Mouse (Mus musculus) ZHBTc4 (cell line): ENCODE measurements at regions not wholly inside any gene's neighbourhood (a gene's known extent, or its start where the extent isn't known, plus 50 kb on each side); places are given as distances from the start of the nearest gene placed in this dataset.
"Not testable (repeated sequence)": the region's sequence is repeated elsewhere in the genome, so short reads cannot be mapped to it uniquely, and the experiment has no call there.

ENCODE experiments used
- DNase-seq: peaks from one replicate; pipeline ENCODE4 v3.0.0-alpha.2; 2011; ENCODE audit warnings: low read depth, low spot score

DNA sequence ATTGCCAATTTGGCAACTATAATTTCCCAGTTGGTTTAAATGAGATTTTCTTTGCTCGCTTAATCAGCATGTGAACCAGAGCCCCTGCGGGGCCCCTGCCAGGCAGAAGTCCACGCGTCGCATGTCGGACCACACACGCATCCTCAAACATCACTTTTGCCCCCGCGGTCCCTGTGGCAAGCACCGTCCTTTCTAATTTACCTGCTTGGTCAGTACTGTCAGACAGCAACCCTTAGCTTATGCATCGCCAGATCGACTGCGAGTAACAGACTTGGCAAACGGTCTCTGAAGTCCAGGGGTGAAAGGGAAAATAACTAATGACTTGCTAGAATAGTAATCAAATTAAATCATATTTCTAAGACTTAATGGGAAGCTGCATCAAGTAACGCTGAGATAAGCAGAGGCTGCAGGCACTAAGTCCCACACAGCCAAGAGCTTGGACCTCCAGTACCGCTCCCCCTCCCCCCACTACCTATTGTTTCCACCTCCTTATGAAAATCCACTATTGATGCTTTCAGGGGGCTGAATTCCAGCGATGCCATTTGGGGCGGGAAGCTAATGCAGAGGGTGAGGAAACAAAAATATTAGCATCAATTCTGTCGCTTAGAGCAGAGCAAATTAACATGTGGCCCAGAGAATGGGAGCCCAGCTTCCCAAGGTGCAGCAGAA is 142.0 kb upstream of the Cntnap4 start:
- DNase-seq = no peak

DNA sequence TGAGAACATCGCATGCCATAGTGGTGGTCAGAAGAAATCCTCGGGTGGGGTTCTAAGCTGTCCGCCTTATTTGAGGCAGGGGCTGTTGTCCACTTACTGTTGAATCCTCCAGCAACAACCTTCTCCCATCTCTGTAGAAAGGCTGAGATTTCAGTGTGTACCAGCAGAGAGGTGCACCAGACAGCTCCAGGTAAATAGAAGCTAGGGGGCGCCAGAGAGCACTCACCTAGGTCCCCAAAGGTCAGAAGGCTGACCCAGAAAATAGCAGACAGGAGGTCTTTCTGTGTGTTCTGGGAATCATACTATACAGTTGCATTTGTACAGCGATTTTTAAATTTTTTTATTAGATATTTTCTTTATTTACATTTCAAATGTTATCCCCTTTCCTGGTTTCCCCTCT is 157.9 kb upstream of the Cntnap4 start:
- DNase-seq = peak; percentile 57

DNA sequence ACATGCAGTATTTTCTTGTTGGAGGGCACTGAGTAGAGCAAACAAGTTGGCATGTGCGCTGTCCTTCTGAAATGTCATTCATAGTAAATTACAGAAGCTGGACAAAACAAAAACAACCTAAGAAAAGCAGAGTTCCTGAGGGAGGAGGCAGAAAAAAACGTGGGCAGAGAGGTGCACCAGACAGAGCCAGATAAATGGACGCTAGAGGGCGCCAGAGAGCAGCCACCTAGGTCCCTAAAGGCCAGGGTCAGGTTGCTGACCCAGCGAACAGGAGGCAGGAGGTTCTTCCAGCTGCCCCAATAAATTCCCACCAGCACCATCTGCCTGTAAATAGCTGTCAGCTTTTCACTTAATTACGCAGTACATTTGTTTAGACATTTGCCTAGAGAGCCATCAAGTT is 158.6 kb upstream of the Cntnap4 start:
- peak; percentile 74 for DNase-seq

- DNase-seq = no peak
Observed at GRCm38 (mm10) chr8:112408211-112408735, 161.6 kb upstream of the Cntnap4 start.

GRCm38 (mm10) chr8:112404087-112404486 is 165.8 kb upstream of the Cntnap4 start:
- DNase-seq = peak; percentile 40

GRCm38 (mm10) chr8:112397438-112397837 is 172.4 kb upstream of the Cntnap4 start:
- DNase-seq = no peak

DNA sequence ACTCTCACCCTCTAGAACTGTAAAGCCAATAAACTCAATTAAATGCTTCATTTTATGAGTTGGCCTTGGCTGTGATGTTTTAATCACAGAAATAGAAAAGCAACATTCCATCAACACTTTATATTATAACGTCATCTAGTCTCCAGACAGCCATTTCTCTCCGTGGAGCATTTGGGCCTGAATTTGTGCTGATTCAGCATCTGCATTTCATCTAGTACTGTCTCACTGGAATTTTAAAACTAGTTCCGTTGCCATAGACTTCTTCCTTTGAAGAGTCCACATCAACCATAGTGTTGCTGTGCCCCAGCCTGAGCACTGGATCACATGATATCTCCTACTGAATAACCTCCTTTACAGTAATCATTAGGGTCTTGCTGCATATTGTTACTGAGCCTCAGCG is 179.7 kb upstream of the Cntnap4 start:
- no peak for DNase-seq

DNA sequence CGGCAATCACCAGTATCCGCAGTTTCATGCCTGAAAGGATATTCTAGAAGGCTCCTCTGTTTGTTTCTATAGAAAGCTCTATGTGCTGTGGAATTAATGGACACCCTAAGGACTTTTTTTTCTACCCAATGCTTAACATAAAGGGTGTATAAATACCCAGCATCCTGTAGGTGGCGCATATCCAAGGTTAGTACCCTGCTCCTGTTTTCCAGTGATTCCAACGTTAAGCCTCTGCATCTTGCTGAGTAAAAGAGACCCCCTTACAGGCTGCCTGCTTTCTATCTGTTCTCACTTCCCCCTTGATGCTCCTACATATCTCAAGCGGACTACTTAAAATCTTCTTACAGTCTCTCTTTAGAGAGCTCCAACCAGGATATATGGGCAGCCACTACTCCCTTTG is 221.5 kb upstream of the Cntnap4 start:
- DNase-seq = peak; percentile 73

- DNase-seq = no peak
Observed at GRCm38 (mm10) chr8:112333171-112333570, 236.7 kb upstream of the Cntnap4 start.

DNA sequence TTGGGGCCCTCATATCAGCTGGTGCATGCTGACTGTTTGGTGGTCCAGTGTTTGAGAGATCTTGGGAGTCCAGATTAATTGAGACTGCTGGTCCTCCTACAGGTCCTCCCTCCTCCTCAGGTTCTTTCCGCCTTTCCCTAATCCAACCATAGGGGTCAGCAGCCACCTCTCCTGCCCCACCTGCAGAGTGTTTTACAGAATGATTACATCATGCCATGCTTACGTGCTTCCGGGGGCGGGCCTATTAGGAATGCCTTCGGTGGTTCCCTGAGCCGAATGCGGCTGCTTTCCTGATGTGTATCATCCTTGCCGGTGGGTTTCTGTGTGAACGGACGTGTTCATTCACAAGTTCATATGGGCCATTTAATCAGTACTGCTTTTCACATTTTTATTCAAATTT is 237.8 kb upstream of the Cntnap4 start:
- DNase-seq = peak; percentile 61

- DNase-seq = no peak
Observed at GRCm38 (mm10) chr8:112309816-112310215, 260.0 kb upstream of the Cntnap4 start.

GRCm38 (mm10) chr8:112308354-112308753 is 261.5 kb upstream of the Cntnap4 start:
- no peak for DNase-seq

- DNase-seq = no peak
Observed at GRCm38 (mm10) chr8:112297021-112297420, 272.8 kb upstream of the Cntnap4 start.

GRCm38 (mm10) chr8:112283316-112283715 is 268.5 kb upstream of the Gm6793 start:
- no peak for DNase-seq

DNA sequence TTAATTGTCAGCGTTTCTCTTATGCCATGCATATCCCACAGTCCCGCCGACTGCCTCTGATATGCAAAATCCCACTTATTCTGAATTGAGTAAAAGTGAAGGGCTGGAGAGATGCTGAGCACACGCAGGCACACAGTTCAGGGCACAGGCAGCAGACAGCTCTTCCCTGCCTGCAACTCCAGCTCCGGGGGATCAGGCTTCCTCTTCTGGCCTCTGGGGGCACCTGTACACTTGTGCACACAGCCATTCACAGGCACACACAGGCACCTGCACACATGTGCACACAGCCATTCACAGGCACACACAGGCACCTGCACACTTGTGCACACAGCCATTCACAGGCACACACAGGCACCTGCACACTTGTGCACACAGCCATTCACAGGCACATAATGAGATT is 254.8 kb upstream of the Gm6793 start:
- DNase-seq = no peak

DNA sequence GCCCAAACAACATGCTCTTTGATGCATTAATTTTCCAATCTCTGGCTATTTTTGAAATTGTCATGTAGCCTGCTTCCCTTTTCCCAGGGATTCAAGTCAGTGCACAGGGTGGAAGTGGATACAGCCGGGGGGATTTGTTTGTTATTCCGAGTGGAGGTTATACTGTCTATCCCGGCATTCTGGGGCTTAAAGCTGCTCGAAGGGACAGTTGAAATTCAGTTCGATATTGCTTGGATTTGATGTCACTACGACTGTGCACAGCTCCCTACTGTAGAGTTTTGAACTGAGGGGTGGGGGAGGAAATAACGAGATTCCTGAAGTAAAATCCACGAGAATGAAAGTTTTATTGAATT is 254.4 kb upstream of the Gm6793 start:
- DNase-seq = no peak

GRCm38 (mm10) chr8:112268544-112269213 is 253.8 kb upstream of the Gm6793 start:
- DNase-seq = no peak

DNA sequence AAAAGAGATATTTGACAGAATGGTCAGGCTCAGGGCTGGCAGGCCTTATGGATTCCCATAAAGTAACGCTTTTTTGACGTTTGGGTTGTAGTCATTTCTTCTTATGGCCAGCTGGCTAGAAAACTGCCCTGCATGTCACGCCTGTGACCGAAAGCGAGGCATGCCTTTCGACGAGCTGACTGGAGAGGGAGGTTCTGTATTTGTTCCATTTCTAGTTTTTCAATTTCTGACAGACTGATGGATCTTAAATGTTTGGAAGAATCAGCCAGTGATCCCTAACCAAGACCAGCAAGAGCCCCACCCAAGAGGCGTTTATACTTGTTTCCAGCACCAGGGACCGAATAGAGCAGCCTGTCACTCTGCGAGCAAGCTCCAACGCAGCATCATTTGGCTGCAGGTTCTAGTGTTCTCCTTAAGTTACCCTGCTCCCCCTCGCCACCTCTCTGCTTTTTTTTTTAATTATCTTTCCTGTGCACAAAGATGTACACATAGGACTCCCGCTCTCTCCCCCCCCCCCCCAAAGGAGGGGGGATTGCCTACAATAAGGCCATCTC is 243.2 kb upstream of the Gm6793 start:
- DNase-seq = no peak

- no peak for DNase-seq
Observed at GRCm38 (mm10) chr8:112257311-112257894, 242.6 kb upstream of the Gm6793 start.

DNA sequence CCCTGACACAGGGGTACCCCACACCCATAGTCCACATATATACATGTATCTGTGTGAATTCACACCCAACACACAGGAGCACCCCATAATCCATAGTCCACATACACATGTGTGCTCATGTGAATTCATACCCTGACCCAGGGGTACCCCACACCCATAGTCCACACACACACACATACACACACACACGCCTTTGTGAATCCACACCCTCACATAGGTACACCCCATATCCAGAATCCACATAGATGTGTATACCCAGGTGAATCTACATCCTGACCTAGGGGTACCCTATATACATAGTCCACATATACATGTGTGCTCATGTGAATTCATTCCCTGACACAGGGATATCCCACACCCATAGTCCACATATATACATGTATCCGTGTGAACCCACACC is 231.8 kb upstream of the Gm6793 start:
- DNase-seq = not testable (repeated sequence)

DNA sequence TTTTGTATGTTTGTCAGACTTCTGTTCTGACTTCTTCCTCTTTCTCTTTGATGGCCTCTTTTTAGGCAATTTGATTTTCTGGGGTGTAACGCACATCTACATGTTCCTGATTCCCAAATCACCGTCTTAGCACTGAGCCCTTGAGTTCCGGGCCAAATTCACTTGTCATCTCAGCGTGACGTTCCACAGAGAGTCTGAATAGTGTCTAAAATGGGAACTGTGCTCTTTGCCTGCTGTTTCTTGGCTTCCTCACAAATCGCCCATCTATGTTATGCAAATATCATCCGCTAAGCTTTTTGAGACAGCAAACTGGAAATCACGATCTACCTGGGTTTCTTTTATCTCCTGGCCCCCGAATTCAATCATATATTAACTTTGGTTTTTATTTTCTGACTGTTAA is 223.8 kb upstream of the Gm6793 start:
- peak; percentile 19 for DNase-seq

GRCm38 (mm10) chr8:112236751-112237150 is 221.9 kb upstream of the Gm6793 start:
- DNase-seq = not testable (repeated sequence)

- peak; percentile 21 for DNase-seq
Observed at GRCm38 (mm10) chr8:112219656-112220055, 204.8 kb upstream of the Gm6793 start.
